In the genomic region with DNA sequence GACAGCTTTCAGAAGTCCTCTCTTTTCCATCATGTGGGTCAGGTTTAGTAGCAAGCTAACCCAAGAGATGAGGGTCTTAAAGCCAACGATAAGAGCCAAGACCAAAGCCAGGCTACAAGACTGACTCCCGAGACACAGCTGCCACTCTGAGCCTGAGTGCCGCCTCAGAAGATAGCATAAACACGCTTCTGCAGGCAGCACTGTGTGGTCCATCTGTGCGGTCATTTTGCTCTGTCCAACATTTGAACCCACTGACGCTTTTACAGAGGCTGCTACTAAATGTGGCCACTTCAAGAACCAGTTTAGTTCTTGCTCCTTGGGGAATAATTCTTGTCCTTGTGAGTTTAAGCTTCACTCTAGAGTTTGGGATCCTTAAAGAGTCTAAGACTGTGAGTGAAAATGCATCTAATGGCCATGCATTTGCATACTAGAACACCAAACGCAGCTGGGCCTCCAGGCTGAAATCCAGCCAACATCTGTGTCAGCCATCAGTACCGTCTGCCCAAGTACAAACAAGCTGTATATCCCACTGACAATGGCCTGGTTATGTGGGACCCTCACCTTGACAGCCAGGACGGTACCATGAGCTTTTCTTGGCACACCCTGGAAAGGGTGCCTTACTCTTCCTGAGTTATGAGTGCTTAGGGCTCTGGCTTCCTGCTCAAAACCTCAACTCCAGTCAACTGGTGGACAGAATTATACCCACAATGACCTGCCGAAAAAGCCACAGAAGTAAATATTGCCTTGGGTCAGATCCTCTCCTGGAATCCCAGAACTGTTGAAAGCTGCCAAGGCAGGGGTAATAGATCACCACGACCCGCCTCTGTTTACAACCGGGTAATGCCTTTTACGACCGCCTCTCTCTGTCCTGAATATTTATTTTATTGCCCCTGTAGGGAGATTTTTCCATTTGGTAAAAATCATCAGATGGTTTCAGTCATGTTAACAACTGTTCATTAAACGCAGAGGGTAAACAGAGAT, we compare ENCODE assay signal across 16 mouse cellular contexts. TPM values are rescaled to one million over a fixed set of nuclear protein-coding genes. Genes with fewer than 3 reads are reported as not detected.
A peak's percentile ranks its signal among the peaks of the same experiment; 100 is the strongest.
DNase-seq lines count a peak whose midpoint lies in the region; ATAC-seq and TF ChIP-seq lines count a peak whose summit lies in the region.
"Had no signal": no experiment of that assay in that cellular context is flagged by ENCODE, and none has a peak within 500 bp of the region (broad histone marks: within the 10 kb centered on the region; RNA-seq: fewer than 3 reads in every experiment).

No protein-coding gene starts in this region.

- peak; percentile 15 for DNase-seq in kidney, adult 18-20 months
- no peak for DNase-seq in kidney, adult 11 months
- DNase-seq in kidney, postnatal 0 days (ENCODE audit: low spot score) = peak; percentile 90
- DNase-seq in right cerebral cortex, postnatal 4 days = no peak
- DNase-seq in urinary bladder, postnatal 14 days (ENCODE audit: low spot score) = no peak
- DNase-seq: adrenal gland, adult 8-10 months; cerebellum, adult 8-10 months; gastrocnemius, postnatal 14 days; lung, postnatal 14 days; midbrain, embryonic 14.5 days had no signal

- ATAC-seq in intestine, embryonic 15.5 days = peak; percentile 36; the same call in 1 of the 2 replicates
- ATAC-seq in kidney, postnatal 0 days (replicated peaks; ENCODE audit: low FRiP score, low read depth) = no peak; the same call in 1 of the 2 replicates
- no peak; the same call in 1 of the 2 replicates for ATAC-seq in stomach, embryonic 15.5 days (ENCODE audit: insufficient read depth, low FRiP score, low read depth)
- ATAC-seq: inflammation-experienced regulatory T-cells, adult 6 months had no signal

- 0 out of 2 replicates have a peak overlapping the region, but pooled peaks have one; percentile 5 for H3K4me2 ChIP-seq in intestine, embryonic 15.5 days (replicated peaks)
- H3K4me2 ChIP-seq in kidney, postnatal 0 days (ENCODE audit: low read length) = no peak overlapping the region
- H3K4me2 ChIP-seq in stomach, embryonic 15.5 days = no peak overlapping the region

- H3K9me3 ChIP-seq in intestine, embryonic 15.5 days = no peaks in the 10 kb centered on the region
- no peaks in the 10 kb centered on the region for H3K9me3 ChIP-seq in kidney, postnatal 0 days (replicated peaks; ENCODE audit: low read length)
- no peaks in the 10 kb centered on the region for H3K9me3 ChIP-seq in stomach, embryonic 15.5 days
- H3K9me3 ChIP-seq: hindbrain, embryonic 10.5 days had no signal

- no peak overlapping the region for H3K9ac ChIP-seq in intestine, embryonic 15.5 days
- no peak overlapping the region for H3K9ac ChIP-seq in kidney, postnatal 0 days (ENCODE audit: low read depth, low read length)
- no peak overlapping the region for H3K9ac ChIP-seq in stomach, embryonic 15.5 days
- H3K9ac ChIP-seq: liver, embryonic 14.5 days had no signal

- H3K27ac ChIP-seq in intestine, embryonic 15.5 days = peak overlapping the region; percentile 6
- H3K27ac ChIP-seq in kidney, postnatal 0 days = no peak overlapping the region; the same call in 1 of the 2 replicates
- peak overlapping the region; percentile 61 for H3K27ac ChIP-seq in stomach, embryonic 15.5 days
- H3K27ac ChIP-seq: hindbrain, embryonic 10.5 days; liver, embryonic 14.5 days had no signal

- 20% methylated on average over 16 of the region's 16 CpGs for WGBS in intestine, embryonic 15.5 days
- WGBS in kidney, postnatal 0 days = 20% methylated on average over 16 of the region's 16 CpGs
- 29% methylated on average over 16 of the region's 16 CpGs for WGBS in stomach, embryonic 15.5 days

- no peaks in the 10 kb centered on the region for H3K36me3 ChIP-seq in intestine, embryonic 15.5 days
- no peaks in the 10 kb centered on the region for H3K36me3 ChIP-seq in kidney, postnatal 0 days (ENCODE audit: insufficient read depth, low read length)
- H3K36me3 ChIP-seq in stomach, embryonic 15.5 days = no peaks in the 10 kb centered on the region
- H3K36me3 ChIP-seq: G1E; hindbrain, embryonic 10.5 days had no signal

- no peak for TF ChIP-seq CTCF in kidney, postnatal 0 days (IDR thresholded peaks at IDR 0.05; ENCODE audit: low read depth)

- H3K27me3 ChIP-seq in intestine, embryonic 15.5 days (replicated peaks) = no peaks in the 10 kb centered on the region
- no peaks in the 10 kb centered on the region; the same call in 1 of the 2 replicates for H3K27me3 ChIP-seq in kidney, postnatal 0 days (ENCODE audit: insufficient read depth, low read length)
- no peaks in the 10 kb centered on the region for H3K27me3 ChIP-seq in stomach, embryonic 15.5 days (replicated peaks)

- H3K4me3 ChIP-seq in intestine, embryonic 15.5 days (replicated peaks) = no peak overlapping the region
- no peak overlapping the region for H3K4me3 ChIP-seq in kidney, postnatal 0 days (replicated peaks; ENCODE audit: low read depth, low read length)
- H3K4me3 ChIP-seq in stomach, embryonic 15.5 days (replicated peaks) = no peak overlapping the region
- H3K4me3 ChIP-seq: hindbrain, embryonic 10.5 days had no signal

- peaks cover 13% of the 10 kb centered on the region for H3K4me1 ChIP-seq in intestine, embryonic 15.5 days (replicated peaks)
- H3K4me1 ChIP-seq in kidney, postnatal 0 days (replicated peaks; ENCODE audit: insufficient read depth, low read length) = peaks cover 7% of the 10 kb centered on the region; the same call in 1 of the 2 replicates
- H3K4me1 ChIP-seq in stomach, embryonic 15.5 days = 0 out of 2 replicates have a peak, but pooled peaks cover 5% of the 10 kb centered on the region

RNA-seq across cellular contexts. Expression of gene Cxcl12, which starts 8.3 kb away (rescaled TPM):
- 147 and 163 TPM in 2 replicates for polyA plus RNA-seq in intestine, embryonic 15.5 days (2015; fragmentation: Nextera tagmentation; extraction: Ambion mirVana)
- 194 and 204 TPM in 2 replicates for polyA plus RNA-seq in kidney, postnatal 0 days (2015; fragmentation: Nextera tagmentation; extraction: Ambion mirVana)
- 183 and 190 TPM in 2 replicates for polyA plus RNA-seq in stomach, embryonic 15.5 days (2015; fragmentation: Nextera tagmentation; extraction: Ambion mirVana)
- polyA plus RNA-seq: G1E; inflammation-experienced regulatory T-cells, adult 6 months had no signal

Comparison
In these comparisons a context has a peak if more than half of its experiments do, and no peak if none do; other contexts are left out.
1. DNase-seq: peak in kidney, adult 18-20 months (single experiment) and kidney, postnatal 0 days (single experiment); none in kidney, adult 11 months (single experiment), right cerebral cortex, postnatal 4 days (single experiment) and urinary bladder, postnatal 14 days (single experiment).